Mouse (Mus musculus) macrophage (primary cell): Measurements from ENCODE around the gene Ccnf. TPM values are rescaled to one million over a fixed set of nuclear protein-coding genes. Genes with fewer than 3 reads are reported as not detected.
A peak's percentile ranks its signal among the peaks of the same experiment; 100 is the strongest.

Experiments
- H3K27ac ChIP-seq: fragments of 350-480 bp; formaldehyde crosslinking; 2 replicates; pipeline ENCODE4 v1.9.0; 2021
- H3K36me3 ChIP-seq: fragments of 350-480 bp; formaldehyde crosslinking; 2 replicates; pipeline ENCODE4 v1.9.0; 2021; ENCODE audit errors: inconsistent target
- H3K4me3 ChIP-seq: fragments of 350-480 bp; formaldehyde crosslinking; 2 replicates; pipeline ENCODE4 v1.9.0; 2021; ENCODE audit errors: inconsistent target
- H3K79me2 ChIP-seq: fragments of 350-480 bp; formaldehyde crosslinking; 2 replicates; pipeline ENCODE4 v1.9.0; 2021; ENCODE audit errors: inconsistent target
- WGBS: methylation state at CpG from one replicate; pipeline ENCODE4 v1.1.7; 2026; ENCODE audit warnings: inconsistent platforms; ENCODE audit not compliant: missing documents; 5-methylcytosine and 5-hydroxymethylcytosine counted together
- polyA plus RNA-seq: library from polyadenylated mRNA; stranded (reverse); fragments of 250-400 nt; gene quantifications from 3 replicates; pipeline ENCODE4 v1.2.4, GENCODE M21; 2018; ENCODE audit warnings: inconsistent platforms

The Ccnf gene
- polyA plus RNA-seq, 1 experiment from 2014 or later: 3.2 TPM

- 100% methylated on average over 2 of the region's 2 CpGs for WGBS
- H3K4me3 ChIP-seq: no peak overlapping the region
- H3K27ac ChIP-seq: no peak overlapping the region
- peaks cover 4% of the 10 kb centered on the region; the same call in 1 of the 2 replicates for H3K36me3 ChIP-seq
- H3K79me2 ChIP-seq: peaks cover 51% of the 10 kb centered on the region
These were observed 2.6 kb downstream of the Ccnf start for GRCm38 (mm10) chr17:24248641-24249040.

- Histone ChIP-seq H3K79me2 (peaks cover 33% of the 10 kb centered on the region), H3K4me3 (no peak overlapping the region), H3K27ac (no peak overlapping the region), H3K36me3 (peaks cover 4% of the 10 kb centered on the region; the same call in 1 of the 2 replicates)
- 94% methylated on average over 8 of the region's 8 CpGs for WGBS
These were observed 7.2 kb downstream of the Ccnf start for GRCm38 (mm10) chr17:24244061-24244460.

- H3K27ac ChIP-seq: no peak overlapping the region
- 98% methylated on average over 4 of the region's 4 CpGs for whole genome bisulfite sequencing
These were observed 7.8 kb downstream of the Ccnf start for GRCm38 (mm10) chr17:24243311-24243969.

GRCm38 (mm10) chr17:24236921-24237320 lies 14.4 kb downstream of the Ccnf start:
- 94% methylated on average over 7 of the region's 7 CpGs for WGBS
- Histone ChIP-seq H3K27ac (no peak overlapping the region), H3K4me3 (no peak overlapping the region), H3K36me3 (no peaks in the 10 kb centered on the region; the same call in 1 of the 2 replicates), H3K79me2 (no peaks in the 10 kb centered on the region)

More at GRCm38 (mm10) chr17:24243311-24243969, 7.8 kb downstream of the Ccnf start:
- Histone ChIP-seq H3K79me2 (peaks cover 27% of the 10 kb centered on the region), H3K36me3 (peaks cover 4% of the 10 kb centered on the region; the same call in 1 of the 2 replicates), H3K4me3 (no peak overlapping the region)

- Histone ChIP-seq H3K27ac (no peak overlapping the region), H3K4me3 (no peak overlapping the region), H3K79me2 (no peaks in the 10 kb centered on the region), H3K36me3 (no peaks in the 10 kb centered on the region; the same call in 1 of the 2 replicates)
- 90% methylated on average over 1 of the region's 1 CpGs for WGBS
These were observed 14.8 kb downstream of the Ccnf start for GRCm38 (mm10) chr17:24236479-24236878.

GRCm38 (mm10) chr17:24227941-24228340 lies 23.3 kb downstream of the Ccnf start:
- Histone ChIP-seq H3K4me3 (no peak overlapping the region), H3K79me2 (no peaks in the 10 kb centered on the region), H3K36me3 (peaks cover 6% of the 10 kb centered on the region; the same call in 1 of the 2 replicates), H3K27ac (no peak overlapping the region)
- 95% methylated on average over 7 of the region's 7 CpGs for WGBS

- peaks cover 6% of the 10 kb centered on the region; the same call in 1 of the 2 replicates for H3K36me3 ChIP-seq
- 97% methylated on average over 8 of the region's 8 CpGs for WGBS
- H3K79me2 ChIP-seq: no peaks in the 10 kb centered on the region
- no peak overlapping the region for H3K27ac ChIP-seq
- no peak overlapping the region for H3K4me3 ChIP-seq
These were observed 24.6 kb downstream of the Ccnf start for GRCm38 (mm10) chr17:24226721-24227120.

GRCm38 (mm10) chr17:24225851-24226250 lies 25.4 kb downstream of the Ccnf start:
- H3K79me2 ChIP-seq: no peaks in the 10 kb centered on the region
- H3K36me3 ChIP-seq: peaks cover 6% of the 10 kb centered on the region; the same call in 1 of the 2 replicates
- no peak overlapping the region for H3K27ac ChIP-seq
- 97% methylated on average over 5 of the region's 5 CpGs for WGBS
- no peak overlapping the region for H3K4me3 ChIP-seq

GRCm38 (mm10) chr17:24224741-24225140 lies 26.5 kb downstream of the Ccnf start:
- Histone ChIP-seq H3K36me3 (peaks cover 6% of the 10 kb centered on the region; the same call in 1 of the 2 replicates), H3K79me2 (peaks cover 5% of the 10 kb centered on the region; the same call in 1 of the 2 replicates), H3K27ac (no peak overlapping the region), H3K4me3 (no peak overlapping the region)
- WGBS: 97% methylated on average over 9 of the region's 10 CpGs

GRCm38 (mm10) chr17:24223513-24223912 lies 27.8 kb downstream of the Ccnf start:
- WGBS: 91% methylated on average over 5 of the region's 5 CpGs
- peaks cover 9% of the 10 kb centered on the region; the same call in 1 of the 2 replicates for H3K79me2 ChIP-seq
- H3K36me3 ChIP-seq: peaks cover 6% of the 10 kb centered on the region; the same call in 1 of the 2 replicates
- H3K27ac ChIP-seq: no peak overlapping the region
- H3K4me3 ChIP-seq: no peak overlapping the region

GRCm38 (mm10) chr17:24222653-24223052 lies 28.6 kb downstream of the Ccnf start:
- Histone ChIP-seq H3K27ac (no peak overlapping the region), H3K4me3 (no peak overlapping the region), H3K79me2 (peaks cover 9% of the 10 kb centered on the region; the same call in 1 of the 2 replicates), H3K36me3 (peaks cover 6% of the 10 kb centered on the region; the same call in 1 of the 2 replicates)
- WGBS: 89% methylated on average over 6 of the region's 6 CpGs

- peaks cover 14% of the 10 kb centered on the region for H3K36me3 ChIP-seq
These were observed 30.6 kb downstream of the Ccnf start, which contains the start of gene Tedc2 for GRCm38 (mm10) chr17:24220435-24221411. Gene Tedc2, minus strand, starts transcription at chr17:24220851.

GRCm38 (mm10) chr17:24216836-24217235 lies 34.4 kb downstream of the Ccnf start:
- Histone ChIP-seq H3K79me2 (peaks cover 9% of the 10 kb centered on the region; the same call in 1 of the 2 replicates), H3K4me3 (no peak overlapping the region), H3K36me3 (peaks cover 15% of the 10 kb centered on the region), H3K27ac (no peak overlapping the region)
- 77% methylated on average over 3 of the region's 4 CpGs for WGBS

More at GRCm38 (mm10) chr17:24220435-24221411, 30.6 kb downstream of the Ccnf start, which contains the start of gene Tedc2:
- peaks cover 9% of the 10 kb centered on the region; the same call in 1 of the 2 replicates for H3K79me2 ChIP-seq
- WGBS: 4% methylated on average over 41 of the region's 41 CpGs
- peak within 1 kb of the TSS; percentile 38 for H3K27ac ChIP-seq
- H3K4me3 ChIP-seq: peak within 1 kb of the TSS; percentile 67

- Histone ChIP-seq H3K36me3 (peaks cover 15% of the 10 kb centered on the region), H3K27ac (no peak overlapping the region), H3K79me2 (no peaks in the 10 kb centered on the region), H3K4me3 (no peak overlapping the region)
- WGBS: 90% methylated on average over 5 of the region's 6 CpGs
These were observed 38.1 kb downstream of the Ccnf start for GRCm38 (mm10) chr17:24213186-24213585.
